Mouse (Mus musculus) adrenal gland, postnatal 14 days (tissue): Measurements from ENCODE around the gene Gm17622. TPM values are rescaled to one million over a fixed set of nuclear protein-coding genes. Genes with fewer than 3 reads are reported as not detected.

Experiments
- DNase-seq: peaks from one replicate; pipeline ENCODE4 v3.0.0; 2021; ENCODE audit warnings: mixed read lengths
- long read RNA-seq, 2 experiments: library from polyadenylated mRNA; stranded (forward); transcript quantifications; one replicate each; pipeline ENCODE4 v2.0.0; 2021
- total RNA-seq: library from RNA; stranded (reverse); gene quantifications from 2 replicates; pipeline ENCODE4 v1.2.3, GENCODE M21; 2021

Gm17622 gene
- total RNA-seq = not detected in 2 replicates
- long read RNA-seq, experiment 1 = 0 reads
- long read RNA-seq, experiment 2, partial matches to known transcripts = 0 of 1 reads
- long read RNA-seq, experiment 2, other reads (novel, unspliced or antisense) = 1 of 1 reads

- no peak for DNase-seq
Observed at GRCm38 (mm10) chr13:96490433-96490832, at the start of gene Gm17622. Gm17622 (plus strand) TSS chr13:96490733.

DNA sequence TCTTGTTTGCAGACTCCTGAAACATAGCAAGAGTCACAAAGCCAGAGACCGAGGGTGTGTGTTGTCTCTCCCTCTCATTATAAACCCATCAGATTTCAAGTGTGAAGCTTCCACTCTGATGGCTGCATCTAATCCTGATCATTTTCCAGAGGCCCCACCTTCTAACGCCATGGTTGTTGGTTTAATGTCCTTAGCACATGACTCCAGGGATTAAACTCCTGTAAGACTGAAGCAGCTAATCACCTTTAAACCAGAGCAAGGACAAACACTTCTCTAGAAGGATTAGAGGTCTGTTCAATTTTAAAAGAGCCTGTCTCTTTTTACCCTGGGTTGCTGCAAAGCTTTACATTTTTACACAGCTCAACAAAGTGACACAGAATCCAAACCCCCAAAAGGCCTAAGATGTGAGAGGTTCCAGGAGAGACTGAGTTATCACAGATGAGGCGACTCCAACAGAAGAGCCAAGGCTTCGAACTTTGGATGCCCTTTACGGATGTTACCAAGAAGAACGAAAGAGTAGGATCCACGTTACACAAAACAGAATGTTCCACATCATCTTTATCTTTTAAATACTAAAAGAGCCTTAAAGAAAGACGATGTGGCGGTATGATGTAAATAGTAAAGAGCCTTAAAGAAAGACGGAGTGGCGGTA is 40.2 kb upstream of the Gm17622 start:
- DNase-seq = no peak

- no peak for DNase-seq
Observed at GRCm38 (mm10) chr13:96450869-96451268, 39.7 kb upstream of the Gm17622 start.

DNA sequence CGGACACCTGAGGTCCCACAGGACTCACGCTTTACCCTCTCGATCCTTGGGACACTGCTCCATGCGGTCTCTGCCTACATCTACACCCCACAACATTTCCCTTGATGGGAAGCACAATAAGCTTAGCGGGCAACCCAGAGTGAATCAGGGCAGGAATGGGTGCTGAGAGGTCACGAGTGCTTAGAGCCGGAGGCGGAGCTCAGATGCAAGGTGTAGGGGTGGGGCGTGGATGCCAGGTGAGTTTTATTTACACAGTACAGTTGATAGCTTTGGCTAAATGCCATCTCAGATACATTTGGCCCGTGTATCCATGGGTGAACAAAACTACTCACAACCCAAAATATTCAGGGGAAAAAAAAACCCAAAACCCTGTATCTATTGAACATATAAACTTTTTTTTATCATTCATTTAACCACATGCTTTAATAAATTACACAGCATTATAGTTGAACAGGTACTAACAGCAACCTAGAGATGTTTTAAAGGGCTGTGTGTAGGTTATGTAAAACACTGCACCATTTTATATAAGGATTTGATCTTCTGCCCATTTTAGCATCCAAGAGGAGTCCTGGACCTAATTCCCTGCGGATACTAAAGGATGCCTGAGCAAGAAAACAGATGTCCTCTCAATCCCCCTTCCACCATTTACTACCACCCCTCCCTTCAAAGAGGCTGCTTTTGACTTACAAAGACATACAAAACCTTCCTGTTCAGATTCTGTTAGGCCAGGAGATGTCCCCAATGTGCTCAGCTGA is 39.0 kb upstream of the Gm17622 start:
- no peak for DNase-seq

GRCm38 (mm10) chr13:96452621-96453020 is 37.9 kb upstream of the Gm17622 start:
- no peak for DNase-seq

- peak; percentile 59 for DNase-seq
Observed at GRCm38 (mm10) chr13:96454288-96454687, 36.2 kb upstream of the Gm17622 start.

- no peak for DNase-seq
Observed at GRCm38 (mm10) chr13:96457566-96457965, 33.0 kb upstream of the Gm17622 start.

- DNase-seq = no peak
Observed at GRCm38 (mm10) chr13:96458018-96458417, 32.5 kb upstream of the Gm17622 start.

- no peak for DNase-seq
Observed at GRCm38 (mm10) chr13:96458606-96459005, 31.9 kb upstream of the Gm17622 start.

DNA sequence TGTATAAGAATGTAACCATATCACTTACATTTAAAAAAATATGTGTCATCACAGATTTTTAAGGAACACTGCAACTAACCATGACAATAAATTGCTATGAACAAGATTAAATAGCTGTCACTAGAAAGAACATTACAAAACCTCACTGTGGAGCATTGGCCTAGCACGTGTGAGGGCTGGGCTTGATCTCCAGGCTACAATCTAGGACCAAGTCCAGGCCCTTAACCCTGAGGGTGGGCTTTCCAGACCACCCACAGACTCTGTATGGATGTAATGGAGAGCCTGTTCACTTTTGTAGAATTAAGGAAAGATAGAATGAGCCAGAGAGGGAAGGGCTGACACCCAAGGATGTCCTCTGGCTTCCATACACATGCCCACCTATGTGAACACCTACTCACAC is 27.9 kb upstream of the Gm17622 start:
- DNase-seq = no peak

GRCm38 (mm10) chr13:96465315-96465714 is 25.2 kb upstream of the Gm17622 start:
- DNase-seq = peak; percentile 47

- DNase-seq = no peak
Observed at GRCm38 (mm10) chr13:96468678-96469077, 21.9 kb upstream of the Gm17622 start.

DNA sequence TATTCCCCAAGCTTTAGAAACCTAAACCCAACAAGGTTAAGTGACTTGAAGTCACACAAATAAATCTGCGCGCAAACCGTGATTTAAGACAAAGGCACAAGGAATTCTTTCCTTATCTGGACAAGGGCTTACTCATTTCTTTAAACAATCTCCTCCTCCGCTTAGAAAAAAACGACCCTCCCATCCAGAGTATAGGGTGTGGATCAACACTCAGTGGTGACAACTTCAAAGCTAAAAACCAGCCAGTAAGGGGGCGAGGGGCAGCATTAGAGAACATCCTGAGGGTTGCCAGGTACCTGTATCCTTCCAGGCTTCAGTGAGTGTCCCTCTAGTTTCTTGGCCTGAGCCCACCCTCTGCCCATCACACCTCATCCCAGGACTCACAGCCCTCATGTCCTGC is 20.0 kb upstream of the Gm17622 start:
- DNase-seq = no peak

DNA sequence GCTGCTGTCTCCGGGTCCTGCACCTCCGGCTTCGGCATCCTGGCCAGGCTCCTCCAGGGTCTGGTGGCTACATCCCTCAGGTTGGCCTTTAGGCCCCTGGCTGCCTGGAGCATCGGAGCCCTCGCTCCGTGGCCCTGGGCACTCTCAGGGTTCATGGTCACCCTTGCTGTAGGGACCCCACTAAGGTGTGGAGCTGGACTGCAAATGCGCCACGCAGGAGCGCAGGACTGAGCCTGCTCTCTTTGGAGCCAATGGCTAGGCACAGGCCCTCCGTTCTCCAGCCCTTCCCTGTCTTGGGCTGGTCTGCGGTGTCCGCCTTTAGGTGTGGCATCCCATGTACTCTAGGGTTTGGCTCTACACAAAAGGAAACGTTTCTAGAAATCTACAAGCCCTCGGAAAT is 19.6 kb upstream of the Gm17622 start, which contains the start of gene Ankdd1b:
Ankdd1b (minus strand) TSS at position 242 of the 400 bp plus-strand sequence.
- no peak for DNase-seq

- DNase-seq = peak; percentile 55
Observed at GRCm38 (mm10) chr13:96477226-96477625, 13.3 kb upstream of the Gm17622 start.

GRCm38 (mm10) chr13:96478991-96479390 is 11.5 kb upstream of the Gm17622 start:
- DNase-seq = no peak

DNA sequence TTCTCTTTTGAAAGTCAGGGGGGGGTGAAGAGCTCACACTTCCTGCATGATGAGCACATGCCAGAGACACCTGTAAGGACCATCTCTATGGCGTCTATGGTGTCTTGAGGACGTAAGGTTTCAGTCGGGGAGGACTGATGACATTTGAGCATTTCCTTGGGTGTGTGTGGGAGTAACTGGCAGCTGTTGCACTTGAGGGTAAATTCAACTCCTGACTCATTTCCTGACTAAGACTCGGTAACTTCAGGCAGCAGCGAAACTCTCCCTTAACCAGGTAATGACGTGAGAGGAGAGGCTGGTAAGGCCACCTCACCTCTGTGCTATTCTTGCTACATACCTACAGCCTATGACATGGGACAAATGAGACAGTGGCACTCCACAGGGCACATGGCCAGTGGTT is 3.3 kb upstream of the Gm17622 start:
- no peak for DNase-seq

- peak; percentile 37 for DNase-seq
Observed at GRCm38 (mm10) chr13:96487968-96488367, 2.6 kb upstream of the Gm17622 start.

GRCm38 (mm10) chr13:96496630-96497029 is 6.1 kb downstream of the Gm17622 start:
- DNase-seq = no peak

GRCm38 (mm10) chr13:96499891-96500290 is 9.4 kb downstream of the Gm17622 start:
- DNase-seq = no peak

- no peak for DNase-seq
Observed at GRCm38 (mm10) chr13:96505661-96506060, 15.1 kb downstream of the Gm17622 start.

DNA sequence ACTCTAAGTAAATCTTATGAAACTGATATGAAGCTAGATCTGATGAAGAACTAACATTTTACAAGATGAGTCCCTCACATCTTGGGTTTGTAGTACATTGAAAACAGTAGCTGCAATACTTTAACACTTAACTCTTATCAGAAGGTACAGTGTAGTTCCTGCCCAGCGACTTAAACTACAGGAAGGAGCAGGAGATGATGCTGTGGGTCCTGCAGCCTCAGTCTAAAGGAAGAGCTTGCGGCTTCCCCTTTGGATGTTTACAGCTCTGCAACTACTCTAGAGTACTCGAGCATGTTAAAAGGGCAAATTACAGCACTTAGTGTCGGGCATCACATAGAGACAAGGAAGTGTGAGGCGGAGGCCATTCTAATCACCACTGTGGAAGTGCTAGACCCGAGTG is 15.8 kb downstream of the Gm17622 start:
- DNase-seq = no peak

DNA sequence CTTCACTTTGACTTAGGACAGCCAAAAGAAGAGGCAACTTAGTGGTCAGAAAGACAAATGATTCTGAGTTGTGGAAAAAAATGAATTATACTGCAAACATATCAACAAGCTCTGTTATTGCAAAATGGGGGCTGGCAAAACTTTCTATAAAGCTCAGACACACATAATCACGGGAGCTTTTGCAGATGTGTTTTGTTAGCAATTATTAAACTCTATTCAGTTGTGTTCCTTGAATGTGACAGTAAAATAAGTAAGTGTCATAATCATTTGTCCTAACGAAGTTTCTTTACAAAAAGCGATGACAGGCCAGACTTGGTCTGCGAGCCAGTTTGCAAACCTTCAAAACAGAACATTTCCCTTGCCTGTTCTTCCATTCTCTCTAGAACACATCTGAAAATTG is 17.0 kb downstream of the Gm17622 start:
- no peak for DNase-seq

DNA sequence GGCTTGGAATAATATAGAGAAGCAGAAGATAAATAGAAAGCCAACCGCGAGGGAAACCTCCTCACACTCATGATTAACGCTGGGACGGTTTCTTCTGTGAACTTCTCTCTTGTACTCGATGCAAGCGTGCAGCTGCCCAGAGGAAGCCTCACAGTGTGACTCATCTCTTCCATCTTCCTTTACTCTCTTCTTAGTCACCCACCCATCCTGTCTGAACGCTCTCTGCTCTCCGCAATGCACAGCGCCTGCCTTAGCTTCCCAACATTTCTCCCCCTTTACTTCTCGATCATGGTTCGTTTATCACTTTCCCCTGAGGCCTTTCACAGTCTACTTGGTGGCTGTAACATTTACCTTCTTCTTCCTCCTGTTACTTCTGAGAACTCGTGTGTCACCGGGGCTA is 20.1 kb downstream of the Gm17622 start:
- DNase-seq = peak; percentile 35
